Mouse (Mus musculus): ENCODE data around the gene Hoxb7.

Hoxb7 gene

DNA sequence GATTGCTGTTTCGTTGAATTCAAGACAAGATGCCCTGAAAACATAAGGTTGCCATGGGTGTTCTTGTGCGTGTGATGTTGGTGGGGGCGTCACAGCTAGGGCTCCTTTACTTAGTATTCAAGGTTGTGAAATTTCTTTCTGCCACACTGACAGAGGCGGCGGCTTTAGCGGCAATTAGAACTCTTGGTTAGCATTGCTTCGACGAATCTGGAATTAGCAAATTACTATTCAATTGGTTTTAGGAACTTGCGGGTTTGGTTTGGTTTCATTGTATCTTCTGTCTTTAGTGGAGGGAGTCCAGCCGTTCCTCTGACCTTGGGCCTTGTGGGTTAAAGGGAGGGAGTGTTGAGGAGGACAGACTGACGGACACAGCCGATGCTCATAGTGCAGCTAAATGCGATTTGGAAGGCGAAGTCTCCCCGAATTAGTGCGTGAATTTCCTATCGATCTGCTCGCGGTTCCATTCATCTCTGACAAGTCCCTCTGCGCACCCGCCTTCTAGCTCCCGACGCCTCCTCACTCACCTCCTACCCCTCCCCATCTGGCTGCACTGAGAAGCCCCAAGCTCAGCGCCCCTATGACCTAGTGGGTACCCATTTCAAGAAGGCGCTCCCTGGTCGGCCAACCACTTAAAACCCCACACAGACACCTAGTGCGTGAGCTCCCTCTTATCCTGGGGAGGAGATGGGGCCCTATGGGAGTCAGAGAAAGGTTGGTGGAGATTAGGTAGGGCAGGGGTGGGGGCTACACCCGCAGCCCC lies 31.4 kb downstream of the Hoxb7 start, which contains the start of gene Hoxb4:
Gene Hoxb4, plus strand, starts transcription at position 660 of the 760 bp plus-strand sequence.
- no peak for DNase-seq

DNA sequence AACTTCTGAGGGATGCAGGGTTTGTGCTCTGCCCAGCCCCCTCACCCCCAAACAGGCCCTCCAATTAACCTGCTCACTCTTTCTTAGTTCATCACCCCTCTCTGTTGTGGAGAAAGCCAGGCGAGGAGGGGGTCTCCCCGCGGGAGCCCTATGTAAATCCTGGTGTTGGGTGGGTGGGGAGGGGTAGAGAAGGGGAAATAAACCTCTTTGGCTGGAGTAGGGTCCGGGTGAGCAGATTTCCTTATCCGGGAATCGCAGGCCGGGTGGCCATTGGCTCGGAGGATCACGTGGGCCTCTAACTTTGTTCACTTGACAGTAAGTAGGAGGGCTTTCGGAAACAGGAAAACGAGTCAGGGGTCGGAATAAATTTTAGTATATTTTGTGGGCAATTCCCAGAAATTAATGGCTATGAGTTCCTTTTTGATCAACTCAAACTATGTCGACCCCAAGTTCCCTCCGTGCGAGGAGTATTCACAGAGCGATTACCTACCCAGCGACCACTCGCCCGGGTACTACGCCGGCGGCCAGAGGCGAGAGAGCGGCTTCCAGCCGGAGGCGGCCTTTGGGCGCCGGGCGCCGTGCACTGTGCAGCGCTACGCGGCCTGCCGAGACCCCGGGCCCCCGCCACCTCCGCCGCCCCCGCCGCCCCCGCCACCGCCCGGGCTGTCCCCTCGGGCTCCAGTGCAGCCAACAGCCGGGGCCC lies 32.1 kb downstream of the Hoxb7 start:
- peak; percentile 92 for DNase-seq

DNA sequence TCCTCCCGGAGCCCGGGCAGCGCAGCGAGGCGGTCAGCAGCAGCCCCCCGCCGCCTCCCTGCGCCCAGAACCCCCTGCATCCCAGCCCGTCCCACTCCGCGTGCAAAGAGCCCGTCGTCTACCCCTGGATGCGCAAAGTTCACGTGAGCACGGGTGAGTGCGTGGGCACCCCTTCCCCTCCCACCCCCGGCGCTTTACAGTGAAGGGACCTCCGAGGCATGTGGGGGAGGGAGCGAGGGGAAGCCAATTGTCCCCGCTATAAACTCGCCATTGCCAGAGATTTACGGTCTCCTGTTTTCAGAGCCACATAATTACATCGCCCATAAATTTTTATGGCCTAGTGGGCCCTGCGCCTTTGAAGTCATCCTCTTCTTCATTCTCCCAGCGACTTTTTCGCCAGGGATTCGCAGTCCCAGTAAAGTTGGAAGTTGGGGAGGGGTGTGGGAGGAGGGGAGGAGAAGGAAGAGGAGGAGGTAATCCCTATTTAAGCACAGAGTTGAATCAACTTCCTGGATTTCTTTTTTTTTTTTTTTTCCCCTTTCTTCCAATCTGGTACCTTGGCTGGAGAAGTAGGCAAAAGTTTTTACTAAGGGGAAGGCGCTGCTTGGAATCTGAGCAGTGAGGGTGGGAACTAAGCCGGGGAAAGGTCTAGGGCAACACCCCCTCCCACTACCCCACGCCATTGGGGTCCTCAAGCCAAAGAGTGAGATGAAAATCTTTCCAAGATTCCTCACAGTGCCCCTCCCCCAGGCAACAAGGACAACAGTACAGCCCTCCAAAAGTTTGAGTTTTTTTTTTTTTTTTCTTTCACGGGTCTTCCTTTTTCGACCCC lies 32.9 kb downstream of the Hoxb7 start:
- peak; percentile 84 for DNase-seq

DNA sequence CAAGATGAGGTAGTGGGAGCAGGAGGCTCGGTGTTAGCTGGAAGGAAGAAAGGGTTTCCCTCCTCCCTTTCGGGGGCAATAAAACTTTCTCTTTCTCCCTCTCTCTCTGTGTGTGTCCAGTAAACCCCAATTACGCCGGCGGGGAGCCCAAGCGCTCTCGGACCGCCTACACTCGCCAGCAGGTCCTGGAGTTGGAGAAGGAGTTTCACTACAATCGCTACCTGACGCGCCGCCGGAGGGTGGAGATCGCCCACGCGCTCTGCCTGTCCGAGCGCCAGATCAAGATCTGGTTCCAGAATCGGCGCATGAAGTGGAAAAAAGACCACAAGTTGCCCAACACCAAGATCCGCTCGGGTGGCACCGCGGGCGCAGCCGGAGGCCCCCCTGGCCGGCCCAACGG lies 33.5 kb downstream of the Hoxb7 start:
- DNase-seq, result peak; percentile 77

DNA sequence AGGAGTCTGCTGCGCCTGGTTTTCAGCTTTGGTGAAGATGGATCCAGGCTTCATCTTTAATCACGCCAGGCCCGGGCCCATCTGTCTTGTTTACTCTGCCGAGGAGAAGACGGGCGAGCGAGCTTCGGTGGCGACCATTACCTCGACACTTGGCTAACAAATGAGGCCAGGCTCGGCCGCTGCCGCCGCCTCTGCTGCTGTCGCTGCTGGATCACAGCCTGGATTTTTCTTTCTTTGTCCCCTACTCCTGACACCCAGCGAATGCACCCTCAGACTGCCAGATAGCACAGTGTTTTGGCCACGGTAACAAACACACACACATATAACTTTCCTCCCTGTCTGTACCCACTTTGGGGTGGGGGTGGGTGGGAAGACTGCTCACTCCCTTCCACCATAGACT lies 34.3 kb downstream of the Hoxb7 start:
- no peak for DNase-seq

DNA sequence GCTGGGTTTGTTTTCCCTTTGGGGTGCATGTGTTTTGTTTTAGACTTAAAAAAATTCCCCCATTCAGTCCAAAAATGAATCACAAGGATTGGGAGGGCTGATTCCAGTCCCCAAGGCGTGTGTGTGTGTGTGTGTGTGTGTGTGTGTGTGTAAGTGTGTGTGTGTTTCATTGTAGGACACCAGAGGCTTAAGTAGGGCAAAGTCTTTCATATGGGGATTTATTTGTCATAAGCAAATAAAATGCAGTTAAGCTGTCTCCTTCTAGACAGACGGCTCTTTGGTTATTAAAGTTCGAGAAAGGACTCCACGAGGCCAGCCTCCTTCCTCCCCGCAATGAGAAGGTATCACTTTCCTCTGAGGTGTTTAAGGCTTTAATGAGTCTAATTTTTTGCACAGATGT lies 35.4 kb downstream of the Hoxb7 start:
- no peak for DNase-seq

DNA sequence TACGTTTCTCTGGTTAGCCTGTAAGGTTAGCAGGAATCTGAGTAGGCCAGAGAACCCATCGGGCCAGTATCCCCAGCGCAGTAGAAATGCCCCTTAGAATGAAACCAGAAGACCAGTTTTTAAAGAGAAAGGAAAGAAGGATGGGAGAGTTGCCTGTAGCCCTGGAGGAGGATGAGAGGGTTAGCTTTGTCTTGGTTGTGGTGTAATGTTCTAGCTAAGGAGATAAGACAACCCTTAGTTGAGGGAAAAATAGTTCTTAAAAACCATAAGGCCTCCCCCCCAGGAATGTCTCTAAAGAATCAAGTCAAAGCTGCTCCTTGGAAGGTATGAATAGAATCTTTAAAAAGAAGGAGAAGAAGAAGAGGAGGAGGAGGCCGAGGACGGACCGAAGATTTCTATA lies 36.3 kb downstream of the Hoxb7 start:
- DNase-seq, result no peak

DNA sequence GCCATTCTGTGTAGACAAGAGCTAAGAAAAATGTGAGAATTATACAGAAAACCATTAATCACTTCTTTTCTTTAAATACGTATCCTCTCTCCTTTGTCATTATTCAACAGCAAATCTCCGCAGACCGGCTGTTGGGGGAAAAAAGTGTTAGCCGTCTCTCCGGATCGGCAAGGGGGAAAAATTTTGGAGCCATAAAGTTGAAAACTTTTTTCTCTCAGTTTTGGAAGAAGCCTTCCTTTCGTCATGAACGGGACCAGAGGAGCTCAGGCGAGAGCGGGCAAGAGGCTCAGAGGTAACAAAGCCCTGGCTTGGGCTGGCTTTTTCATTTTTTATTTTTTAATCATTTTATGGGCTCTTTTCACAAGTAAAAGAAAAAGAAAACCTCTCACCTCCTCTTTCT lies 36.7 kb downstream of the Hoxb7 start, which contains the start of gene Hoxb3:
Gene Hoxb3, plus strand, starts transcription at position 173 of the 400 bp plus-strand sequence.
- DNase-seq, result no peak

DNA sequence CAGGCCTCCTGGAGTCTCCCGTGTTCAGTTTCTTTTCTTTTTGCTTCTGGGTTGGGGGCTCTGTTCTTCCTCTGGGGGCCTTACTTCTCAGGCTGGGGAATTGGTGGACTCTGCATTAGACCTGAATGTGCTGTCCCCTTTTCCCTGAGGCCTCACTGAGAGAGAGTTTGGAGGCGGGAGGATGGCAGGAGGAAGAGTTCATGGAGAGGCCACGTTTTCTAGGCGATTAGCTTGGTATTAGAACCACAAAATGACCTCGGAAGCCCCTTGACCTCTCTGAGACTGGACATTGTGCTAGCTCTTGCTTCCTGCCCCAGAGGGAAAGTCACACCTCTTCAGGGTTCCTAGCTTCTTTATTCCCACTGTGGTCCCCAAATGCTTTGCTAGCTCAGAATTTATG lies 37.7 kb downstream of the Hoxb7 start:
- DNase-seq, result no peak

DNA sequence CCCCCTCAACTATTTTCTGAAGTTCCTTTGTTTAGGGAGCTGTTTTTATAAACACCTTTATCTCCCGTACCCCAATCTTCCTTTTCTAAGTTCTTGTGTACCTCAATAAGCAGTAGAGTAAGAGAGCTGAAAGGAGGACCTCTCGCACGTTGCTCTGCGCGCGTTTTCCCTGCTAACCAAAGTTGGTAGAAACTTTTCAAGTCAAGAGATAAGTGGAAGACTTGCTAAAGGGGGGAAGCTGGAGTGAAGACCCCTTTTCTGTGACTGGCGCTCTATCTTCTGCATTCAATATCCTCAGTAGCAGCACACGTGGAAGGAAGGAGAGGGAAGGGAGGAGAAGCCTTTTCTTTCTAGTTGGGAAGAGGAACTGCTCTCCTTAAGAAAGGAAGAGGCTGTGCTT lies 38.5 kb downstream of the Hoxb7 start:
- DNase-seq, result no peak

DNA sequence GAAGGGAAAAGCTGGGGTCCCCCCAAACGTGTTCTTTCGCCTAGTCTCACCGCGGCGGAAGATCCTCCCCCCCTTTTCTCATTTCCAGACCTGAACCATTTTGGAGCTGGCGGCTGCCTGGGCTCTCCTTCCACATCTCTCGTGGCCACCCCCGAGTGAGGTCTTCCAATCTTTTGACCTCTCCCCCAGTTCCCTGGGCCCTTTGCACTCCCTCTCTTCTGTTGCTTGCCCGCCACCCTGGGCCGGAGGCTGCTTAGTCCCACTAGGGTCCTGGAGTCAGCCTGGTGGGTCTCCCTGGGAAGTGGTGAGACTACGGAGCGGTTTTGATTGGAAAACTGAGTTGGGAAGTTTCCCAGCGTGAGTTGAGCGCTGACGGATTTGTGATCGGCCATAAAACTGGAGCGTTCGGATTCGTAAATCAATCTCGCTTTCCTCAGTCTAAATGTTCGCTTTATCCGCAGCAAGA lies 39.4 kb downstream of the Hoxb7 start:
- no peak for DNase-seq

DNA sequence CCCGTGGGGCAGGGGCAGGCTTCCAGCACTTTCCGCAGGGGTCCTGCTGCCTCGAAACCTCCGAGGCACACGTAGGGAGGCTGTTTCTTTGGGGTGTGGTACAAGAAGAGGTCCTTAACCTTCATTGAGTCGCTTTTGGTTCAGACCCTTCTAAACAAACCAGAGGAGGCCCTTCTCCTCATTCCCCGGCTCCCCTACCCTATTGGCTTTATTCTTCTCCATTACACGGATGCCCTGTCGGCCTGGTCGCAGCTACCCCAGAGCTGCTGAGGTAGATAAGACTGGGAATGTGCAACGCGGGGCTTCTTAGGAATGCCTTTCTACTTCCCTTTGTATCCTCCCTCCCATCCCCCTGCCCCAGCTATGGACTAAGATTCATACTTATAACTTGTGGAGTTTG lies 40.3 kb downstream of the Hoxb7 start:
- no peak for DNase-seq

DNA sequence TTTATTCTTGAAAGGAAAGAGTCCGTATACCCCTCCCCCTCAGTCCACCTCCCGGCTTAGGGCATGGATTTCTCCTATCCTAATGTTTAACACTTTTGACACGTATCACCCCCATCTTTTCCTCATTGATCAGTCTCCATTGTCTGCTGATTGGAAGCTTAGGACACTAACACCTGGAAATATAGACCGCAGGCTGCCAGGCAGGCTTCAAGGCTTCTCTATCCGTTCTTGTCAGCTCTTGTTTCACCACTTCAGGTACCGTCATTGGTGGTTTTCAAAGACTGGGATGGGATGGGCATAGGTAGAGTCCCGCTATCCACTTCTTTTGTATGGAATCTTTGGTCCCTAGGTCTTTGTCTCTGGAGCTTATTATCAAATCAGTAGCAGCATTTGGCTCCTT lies 40.7 kb downstream of the Hoxb7 start:
- DNase-seq, result no peak

DNA sequence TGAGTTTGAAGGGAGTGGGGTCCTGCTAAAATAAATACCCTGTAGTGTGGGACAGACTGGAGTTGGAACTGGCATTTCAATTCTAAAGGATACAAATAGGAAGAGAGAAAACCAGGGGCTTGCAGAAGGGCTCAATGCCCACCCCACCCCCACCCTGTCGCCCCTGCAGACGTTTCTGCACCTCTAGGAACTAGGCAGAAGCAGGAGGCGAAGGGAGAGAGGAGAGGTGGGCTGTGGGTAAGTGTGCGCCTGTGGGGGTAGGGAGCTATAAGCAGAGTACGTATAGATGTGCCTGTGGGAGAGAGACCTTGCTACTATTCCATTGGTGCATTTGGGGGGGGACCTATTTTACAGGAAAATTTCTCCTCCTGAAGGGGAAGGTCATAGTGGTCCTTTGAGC lies 41.3 kb downstream of the Hoxb7 start:
- DNase-seq, result no peak

DNA sequence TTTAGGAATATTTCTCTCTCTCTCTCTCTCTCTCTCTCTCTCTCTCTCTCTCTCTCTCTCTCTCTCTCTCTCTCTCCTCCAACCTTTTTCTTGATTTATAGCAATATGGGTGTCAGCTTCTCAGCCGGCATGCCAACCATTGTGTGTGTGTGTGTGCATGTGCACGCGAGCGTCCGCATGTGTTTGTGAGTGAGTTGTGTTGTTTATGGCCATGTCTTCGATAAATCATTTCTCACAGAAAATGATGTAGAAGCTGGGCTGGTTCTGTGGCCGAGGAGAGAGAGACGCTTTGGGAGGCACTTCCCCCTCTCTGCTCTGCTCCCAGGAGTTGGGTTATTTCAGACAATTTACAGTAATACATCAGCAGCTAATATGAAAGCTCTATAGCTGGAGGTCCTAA lies 42.2 kb downstream of the Hoxb7 start:
- no peak for DNase-seq

DNA sequence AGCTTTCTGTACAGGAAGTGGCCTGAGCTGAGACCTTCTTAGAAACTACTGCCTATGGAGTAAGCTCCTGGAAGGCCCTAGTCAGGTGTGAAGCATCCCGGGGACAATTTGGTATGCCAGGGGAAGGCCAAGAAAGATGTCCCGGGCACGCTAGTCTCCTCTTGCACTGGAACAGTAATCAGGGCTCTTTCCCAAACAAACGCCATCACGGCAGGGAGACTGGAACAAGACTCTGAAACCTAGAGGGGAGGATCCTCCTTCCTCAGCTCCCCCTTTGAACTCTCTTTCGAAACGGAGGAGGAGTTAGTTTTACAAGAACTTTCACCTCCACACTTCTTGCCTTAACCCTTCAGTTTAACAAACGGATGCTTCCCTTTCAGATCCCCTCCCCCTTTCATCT lies 45.7 kb downstream of the Hoxb7 start:
- no peak for DNase-seq

DNA sequence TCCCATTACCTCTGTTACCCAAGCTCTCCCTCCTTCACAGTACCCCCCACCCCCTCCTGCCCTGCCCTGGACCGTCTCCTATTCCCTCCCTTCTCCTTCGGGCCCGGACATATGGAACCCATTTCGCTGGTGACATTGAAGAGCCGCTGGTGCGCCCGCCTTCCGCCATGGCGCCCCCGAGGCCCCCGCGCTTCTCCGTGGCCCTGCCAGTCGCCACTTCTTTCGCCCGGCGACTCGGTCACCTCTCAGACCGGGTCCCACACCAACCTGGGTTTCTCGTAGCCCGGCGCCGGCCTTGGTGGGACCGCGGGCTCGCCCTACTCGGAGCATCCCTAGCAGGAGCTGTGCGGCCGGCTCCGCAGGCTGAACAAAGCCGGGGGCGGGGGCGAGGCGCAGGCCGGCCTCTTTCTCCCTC lies 46.2 kb downstream of the Hoxb7 start:
- no peak for DNase-seq

DNA sequence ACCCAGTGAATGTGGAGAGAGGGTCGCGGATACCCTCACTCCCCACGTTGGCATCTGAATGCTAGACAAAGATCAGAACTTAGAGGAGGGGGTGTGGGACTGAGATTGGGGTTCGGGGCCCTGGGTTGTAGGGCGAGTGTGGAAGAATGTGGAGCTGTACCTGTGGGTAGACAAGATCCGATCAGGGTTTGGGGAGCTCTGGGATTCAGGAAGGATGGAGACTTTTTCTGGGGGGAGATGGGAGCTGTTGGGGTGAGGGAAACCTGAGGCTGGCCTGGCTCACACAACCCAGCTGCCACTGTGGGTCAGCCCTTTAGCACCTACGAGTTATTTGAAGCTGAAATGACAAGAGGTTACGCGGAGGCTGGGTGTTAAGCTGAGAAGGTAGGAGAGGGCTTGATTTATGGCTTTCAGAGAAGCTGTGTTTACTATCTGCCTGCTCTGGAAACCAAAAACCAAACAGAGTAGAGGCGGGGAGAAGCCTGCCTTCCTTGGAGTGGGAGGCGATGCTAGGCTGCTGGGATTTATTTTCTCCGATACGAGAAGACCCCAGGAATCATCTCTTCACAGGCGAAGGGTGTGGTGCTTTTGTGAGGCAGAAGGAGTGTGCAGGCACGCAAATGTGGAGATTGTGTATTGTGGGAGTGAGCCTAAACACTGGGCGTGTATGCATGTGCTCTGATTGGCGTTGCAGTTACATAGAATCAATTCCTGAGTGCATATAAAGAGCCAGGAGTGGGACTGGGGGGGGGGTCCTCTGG lies 47.0 kb downstream of the Hoxb7 start:
- no peak for DNase-seq

DNA sequence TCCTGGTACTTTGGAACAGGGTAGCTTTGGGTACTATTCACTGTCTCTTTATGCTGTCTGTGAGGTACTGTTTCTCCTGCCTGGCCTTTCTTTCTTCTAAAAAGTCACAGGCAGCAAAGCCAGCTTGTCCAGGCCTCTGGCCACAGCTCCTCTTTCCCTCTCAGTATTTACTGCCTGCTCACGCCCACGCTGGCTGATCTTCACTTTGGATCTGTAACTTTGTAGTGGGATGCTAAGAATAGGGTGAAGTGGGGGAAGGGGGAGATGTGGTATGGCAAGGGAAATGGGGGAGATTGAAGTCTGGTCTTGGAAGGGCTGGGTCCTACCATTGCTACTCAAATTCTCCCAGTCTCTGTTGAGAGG lies 47.6 kb downstream of the Hoxb7 start:
- DNase-seq, result no peak

DNA sequence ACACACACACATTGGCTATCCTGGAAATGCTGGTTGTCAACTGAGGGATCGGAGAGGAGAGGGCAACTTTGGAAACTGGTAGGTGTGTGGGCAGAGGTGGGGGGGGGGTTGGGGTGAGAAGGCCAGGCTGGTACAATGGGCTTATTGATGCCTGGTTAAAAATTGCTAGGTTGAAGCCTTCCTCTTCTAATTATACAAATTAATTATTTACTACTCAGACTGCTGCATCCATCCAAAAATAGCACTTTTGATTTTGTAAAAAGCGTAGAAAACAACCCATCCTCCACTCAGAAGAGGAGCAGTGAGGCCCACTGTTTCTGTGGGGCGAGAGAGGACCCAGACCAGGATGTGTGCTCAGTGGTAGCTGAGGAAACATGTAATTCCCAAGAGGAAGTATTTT lies 48.6 kb downstream of the Hoxb7 start:
- DNase-seq, result no peak

DNA sequence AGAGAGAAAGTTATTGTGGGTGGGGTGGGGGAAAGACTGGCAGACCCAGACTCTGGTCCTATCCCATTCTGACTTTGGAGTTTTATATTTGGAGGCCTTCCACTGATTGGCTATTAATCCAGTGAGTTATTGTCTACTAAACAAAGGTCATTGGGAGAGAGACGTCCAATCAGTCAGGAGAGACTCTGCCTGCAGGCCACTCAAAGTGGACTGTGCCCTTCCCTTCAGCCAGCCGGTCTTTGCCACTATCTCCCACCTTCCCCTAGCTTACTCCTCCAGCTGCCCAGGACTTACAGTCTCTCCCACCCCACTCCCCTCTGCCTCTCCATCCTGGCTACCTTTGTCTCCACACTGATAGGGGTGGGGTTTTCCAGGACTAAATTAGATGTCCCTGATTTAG lies 50.2 kb downstream of the Hoxb7 start:
- DNase-seq, result no peak

DNA sequence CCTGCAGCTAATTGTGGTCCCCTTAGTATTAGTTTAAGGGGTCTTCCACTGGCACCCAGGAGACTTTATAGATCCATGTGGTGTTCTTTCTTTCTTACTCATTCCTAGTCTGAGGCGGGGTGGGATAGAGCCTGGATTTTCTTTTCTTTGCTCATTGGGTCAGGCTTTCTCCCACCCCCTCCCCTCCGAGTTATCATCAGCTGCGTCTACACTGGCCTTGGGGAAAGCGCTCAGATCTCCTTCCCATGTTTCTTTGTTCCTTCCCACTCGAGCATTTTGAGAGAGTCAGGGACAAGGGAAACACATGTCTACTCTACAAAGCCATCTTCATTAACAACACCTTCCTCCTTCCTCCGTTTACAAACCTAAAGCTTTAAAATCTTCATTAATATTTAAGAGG lies 50.6 kb downstream of the Hoxb7 start:
- DNase-seq, result no peak

Measured in kidney, postnatal 14 days (tissue).